Mouse (Mus musculus): ENCODE measurements at regions not wholly inside any gene's neighbourhood (a gene's known extent, or its start where the extent isn't known, plus 50 kb on each side); places are given as distances from the start of the nearest gene placed in this dataset.
A peak's percentile ranks its signal among the peaks of the same experiment; 100 is the strongest.

- DNase-seq: no peak
Measured at GRCm38 (mm10) chr16:39285028-39285744, 392.7 kb downstream of the Igsf11 start.

GRCm38 (mm10) chr16:39286797-39287565 lies 394.5 kb downstream of the Igsf11 start:
- DNase-seq: peak; percentile 49

GRCm38 (mm10) chr16:39298856-39299255 lies 406.4 kb downstream of the Igsf11 start:
- no peak for DNase-seq

GRCm38 (mm10) chr16:39302902-39303361 lies 410.5 kb downstream of the Igsf11 start:
- peak; percentile 93 for DNase-seq

- DNase-seq: no peak
Measured at GRCm38 (mm10) chr16:39303371-39303770, 410.9 kb downstream of the Igsf11 start.

- peak; percentile 20 for DNase-seq
Measured at GRCm38 (mm10) chr16:39307951-39308350, 415.5 kb downstream of the Igsf11 start.

- DNase-seq: peak; percentile 83
Measured at GRCm38 (mm10) chr16:39316752-39317594, 424.5 kb downstream of the Igsf11 start.

- DNase-seq: no peak
Measured at GRCm38 (mm10) chr16:39325627-39326026, 433.2 kb downstream of the Igsf11 start.

GRCm38 (mm10) chr16:39363657-39364056 lies 471.2 kb downstream of the Igsf11 start:
- DNase-seq: no peak

GRCm38 (mm10) chr16:39368276-39368675 lies 475.8 kb downstream of the Igsf11 start:
- DNase-seq: no peak

GRCm38 (mm10) chr16:39374616-39375015 lies 482.1 kb downstream of the Igsf11 start:
- peak; percentile 61 for DNase-seq

GRCm38 (mm10) chr16:39379959-39380358 lies 487.5 kb downstream of the Igsf11 start:
- DNase-seq: peak; percentile 47

GRCm38 (mm10) chr16:39389943-39390342 lies 497.5 kb downstream of the Igsf11 start:
- DNase-seq: no peak

- no peak for DNase-seq
Measured at GRCm38 (mm10) chr16:39390626-39391025, 498.2 kb downstream of the Igsf11 start.

GRCm38 (mm10) chr16:39402101-39402749 lies 509.8 kb downstream of the Igsf11 start:
- peak; percentile 48 for DNase-seq

- DNase-seq: no peak
Measured at GRCm38 (mm10) chr16:39431581-39431980, 539.1 kb downstream of the Igsf11 start.

GRCm38 (mm10) chr16:39445740-39446139 lies 538.4 kb upstream of the Lsamp start:
- DNase-seq: no peak

GRCm38 (mm10) chr16:39453400-39454138 lies 530.6 kb upstream of the Lsamp start:
- DNase-seq: no peak

Data from layer of hippocampus, adult 9-11 months (tissue).